31 mouse cellular contexts compared by ENCODE assay signal in the genomic region with DNA sequence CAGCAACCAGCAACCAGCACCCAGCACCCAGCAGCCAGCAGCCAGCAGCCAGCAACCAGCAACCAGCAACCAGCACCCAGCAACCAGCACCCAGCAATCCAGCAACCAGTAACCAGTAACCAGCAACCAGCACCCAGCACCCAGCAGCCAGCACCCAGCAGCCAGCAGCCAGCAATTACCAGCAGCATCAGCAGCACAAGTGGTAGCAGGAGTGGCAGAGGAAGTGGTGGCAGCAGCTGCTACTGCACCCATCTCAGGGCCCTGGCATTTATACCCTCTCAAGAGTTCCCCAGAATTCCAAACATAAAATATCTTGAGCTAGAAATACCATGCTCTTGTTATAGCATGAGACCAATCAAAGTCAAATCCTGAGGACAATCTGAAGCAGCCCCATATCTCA.
DNase-seq lines count a peak whose midpoint lies in the region; ATAC-seq and TF ChIP-seq lines count a peak whose summit lies in the region.
"Had no signal": no experiment of that assay in that cellular context is flagged by ENCODE, and none has a peak within 500 bp of the region (broad histone marks: within the 10 kb centered on the region; RNA-seq: fewer than 3 reads in every experiment).

No protein-coding gene starts in this region.

- ATAC-seq in intestine, embryonic 14.5 days (replicated peaks; ENCODE audit: low FRiP score, low TSS enrichment, low read depth) = no peak
- no peak for ATAC-seq in intestine, postnatal 0 days
- ATAC-seq in granulocyte monocyte progenitor cell, adult 5-6 weeks (replicated peaks; ENCODE audit: poor library complexity, severe bottlenecking) = peak; percentile 33; the same call in 1 of the 2 replicates
- no peak for ATAC-seq in hindbrain, embryonic 12.5 days (ENCODE audit: low FRiP score)
- no peak for ATAC-seq in hindbrain, embryonic 14.5 days (ENCODE audit: low FRiP score)
- ATAC-seq: activated CD4-positive, CD25-positive, alpha-beta regulatory T cell, adult 4 months; forebrain, postnatal 0 days; inflammation-experienced regulatory T-cells, adult 6 months; lung, postnatal 0 days; midbrain, embryonic 16.5 days had no signal

- H3K4me3 ChIP-seq in intestine, embryonic 14.5 days (ENCODE audit: low read depth, low read length) = no peak overlapping the region
- no peak overlapping the region for H3K4me3 ChIP-seq in intestine, postnatal 0 days (ENCODE audit: low read depth, low read length)
- H3K4me3 ChIP-seq in C2C12 (ENCODE audit: insufficient read depth, poor library complexity, severe bottlenecking) (no peak overlapping the region), myocyte (no peak overlapping the region)
- no peak overlapping the region for H3K4me3 ChIP-seq in hindbrain, embryonic 12.5 days
- no peak overlapping the region for H3K4me3 ChIP-seq in hindbrain, embryonic 14.5 days (replicated peaks; ENCODE audit: low read length)
- H3K4me3 ChIP-seq: embryonic facial prominence, embryonic 10.5 days; embryonic facial prominence, embryonic 15.5 days; forebrain, embryonic 12.5 days; heart, embryonic 10.5 days; heart, embryonic 15.5 days; hindbrain, embryonic 13.5 days; layer of hippocampus, adult 2 months; limb, embryonic 15.5 days; liver, embryonic 13.5 days; neural tube, embryonic 13.5 days had no signal

- no peak for TF ChIP-seq CTCF in intestine, postnatal 0 days (IDR thresholded peaks at IDR 0.05; ENCODE audit: low read depth)
- no peak for TF ChIP-seq CTCF in C2C12 (IDR thresholded peaks at IDR 0.05; ENCODE audit: control insufficient read depth, insufficient read depth, insufficient read length)

- H3K36me3 ChIP-seq in intestine, embryonic 14.5 days (ENCODE audit: control insufficient read depth, insufficient read depth, low read length) = no peaks in the 10 kb centered on the region
- no peaks in the 10 kb centered on the region for H3K36me3 ChIP-seq in intestine, postnatal 0 days (ENCODE audit: control insufficient read depth, insufficient read depth)
- no peaks in the 10 kb centered on the region for H3K36me3 ChIP-seq in C2C12 (ENCODE audit: control insufficient read depth, insufficient read depth)
- H3K36me3 ChIP-seq in myocyte (ENCODE audit: control insufficient read depth, insufficient read depth) = no peaks in the 10 kb centered on the region
- no peaks in the 10 kb centered on the region for H3K36me3 ChIP-seq in hindbrain, embryonic 12.5 days
- no peaks in the 10 kb centered on the region for H3K36me3 ChIP-seq in hindbrain, embryonic 14.5 days (replicated peaks; ENCODE audit: control insufficient read depth, insufficient read depth)
- H3K36me3 ChIP-seq: embryonic facial prominence, embryonic 10.5 days; embryonic facial prominence, embryonic 15.5 days; forebrain, embryonic 12.5 days; heart, embryonic 10.5 days; heart, embryonic 15.5 days; hindbrain, embryonic 13.5 days; limb, embryonic 15.5 days; liver, embryonic 13.5 days; neural tube, embryonic 13.5 days had no signal

- H3ac ChIP-seq in C2C12 (ENCODE audit: control insufficient read depth, insufficient read length, low read depth) = no peak overlapping the region
- H3ac ChIP-seq in myocyte (ENCODE audit: control insufficient read depth, insufficient read length) = no peak overlapping the region

- no peak overlapping the region for H3K27ac ChIP-seq in intestine, embryonic 14.5 days (ENCODE audit: low read depth)
- no peak overlapping the region for H3K27ac ChIP-seq in intestine, postnatal 0 days (ENCODE audit: low read depth, low read length)
- no peak overlapping the region for H3K27ac ChIP-seq in hindbrain, embryonic 12.5 days
- no peak overlapping the region for H3K27ac ChIP-seq in hindbrain, embryonic 14.5 days
- H3K27ac ChIP-seq: embryonic facial prominence, embryonic 10.5 days; embryonic facial prominence, embryonic 15.5 days; forebrain, embryonic 12.5 days; heart, embryonic 10.5 days; heart, embryonic 15.5 days; hindbrain, embryonic 13.5 days; layer of hippocampus, adult 2 months; limb, embryonic 15.5 days; liver, embryonic 13.5 days; neural tube, embryonic 13.5 days had no signal

- H3K79me2 ChIP-seq in C2C12 (ENCODE audit: control insufficient read depth, insufficient read depth) (no peaks in the 10 kb centered on the region), myocyte (ENCODE audit: control insufficient read depth, insufficient read depth) (no peaks in the 10 kb centered on the region)

- H3K79me3 ChIP-seq in C2C12 (ENCODE audit: low read depth) = no peaks in the 10 kb centered on the region

- no peak overlapping the region for H3K4me2 ChIP-seq in intestine, embryonic 14.5 days (ENCODE audit: low read length)
- H3K4me2 ChIP-seq in intestine, postnatal 0 days (replicated peaks; ENCODE audit: low read depth) = no peak overlapping the region
- peak overlapping the region; percentile 63 for H3K4me2 ChIP-seq in myocyte (ENCODE audit: low read depth)
- H3K4me2 ChIP-seq in hindbrain, embryonic 12.5 days (replicated peaks) = no peak overlapping the region
- no peak overlapping the region for H3K4me2 ChIP-seq in hindbrain, embryonic 14.5 days (replicated peaks)
- H3K4me2 ChIP-seq: embryonic facial prominence, embryonic 15.5 days; forebrain, embryonic 12.5 days; heart, embryonic 15.5 days; hindbrain, embryonic 13.5 days; limb, embryonic 15.5 days; liver, embryonic 13.5 days; midbrain, embryonic 11.5 days; neural tube, embryonic 13.5 days had no signal

- no peaks in the 10 kb centered on the region for H3K9me3 ChIP-seq in intestine, embryonic 14.5 days (ENCODE audit: control insufficient read depth, low read length)
- H3K9me3 ChIP-seq in intestine, postnatal 0 days (ENCODE audit: control insufficient read depth) = no peaks in the 10 kb centered on the region
- H3K9me3 ChIP-seq in hindbrain, embryonic 12.5 days (replicated peaks) = no peaks in the 10 kb centered on the region
- H3K9me3 ChIP-seq in hindbrain, embryonic 14.5 days (ENCODE audit: control insufficient read depth, low read length) = no peaks in the 10 kb centered on the region
- H3K9me3 ChIP-seq: embryonic facial prominence, embryonic 10.5 days; embryonic facial prominence, embryonic 15.5 days; forebrain, embryonic 12.5 days; heart, embryonic 10.5 days; heart, embryonic 15.5 days; hindbrain, embryonic 13.5 days; limb, embryonic 15.5 days; liver, embryonic 13.5 days; neural tube, embryonic 13.5 days had no signal

- peak; percentile 20 for TF ChIP-seq POLR2A in myocyte (IDR thresholded peaks at IDR 0.05; ENCODE audit: insufficient read length, low read depth)

- peak; percentile 15 for DNase-seq in intestine, embryonic 14.5 days (ENCODE audit: low spot score)
- DNase-seq in embryo, embryonic 10 days (ENCODE audit: low spot score) = no peak
- DNase-seq in hindbrain, embryonic 14.5 days (ENCODE audit: low spot score) = no peak
- DNase-seq: cerebellum, adult 18-20 months; cerebellum, postnatal 10 days; forebrain, postnatal 0 days; gastrocnemius, postnatal 10 days; kidney, adult 2 months; kidney, postnatal 36 days; left cerebral cortex, postnatal 4 days; liver, embryonic 13.5 days; lung, adult 18-20 months had no signal

- H3K27me3 ChIP-seq in intestine, embryonic 14.5 days (replicated peaks; ENCODE audit: control insufficient read depth, insufficient read depth, low read length) = no peaks in the 10 kb centered on the region
- H3K27me3 ChIP-seq in intestine, postnatal 0 days (replicated peaks; ENCODE audit: control insufficient read depth, insufficient read depth, low read length) = no peaks in the 10 kb centered on the region
- H3K27me3 ChIP-seq in C2C12 (ENCODE audit: control insufficient read depth, insufficient read depth, insufficient read length) (no peaks in the 10 kb centered on the region), myocyte (ENCODE audit: control insufficient read depth, insufficient read depth, insufficient read length) (no peaks in the 10 kb centered on the region)
- H3K27me3 ChIP-seq in hindbrain, embryonic 12.5 days = no peaks in the 10 kb centered on the region
- H3K27me3 ChIP-seq in hindbrain, embryonic 14.5 days (ENCODE audit: control insufficient read depth, insufficient read depth, low read length) = no peaks in the 10 kb centered on the region
- H3K27me3 ChIP-seq: embryonic facial prominence, embryonic 15.5 days; forebrain, embryonic 12.5 days; heart, embryonic 15.5 days; hindbrain, embryonic 13.5 days; limb, embryonic 15.5 days; liver, embryonic 13.5 days; neural tube, embryonic 13.5 days had no signal

- H3K9ac ChIP-seq in intestine, embryonic 14.5 days (ENCODE audit: low read length) = no peak overlapping the region
- H3K9ac ChIP-seq in intestine, postnatal 0 days (ENCODE audit: low read depth, low read length) = no peak overlapping the region
- H3K9ac ChIP-seq in hindbrain, embryonic 12.5 days = no peak overlapping the region
- H3K9ac ChIP-seq in hindbrain, embryonic 14.5 days = no peak overlapping the region
- H3K9ac ChIP-seq: embryonic facial prominence, embryonic 15.5 days; forebrain, embryonic 12.5 days; forebrain, postnatal 0 days; heart, embryonic 15.5 days; hindbrain, embryonic 13.5 days; limb, embryonic 15.5 days; liver, embryonic 13.5 days; neural tube, embryonic 13.5 days had no signal

- H3K4me1 ChIP-seq in intestine, embryonic 14.5 days (replicated peaks; ENCODE audit: control insufficient read depth, insufficient read depth, low read length) = no peaks in the 10 kb centered on the region; the same call in 1 of the 2 replicates
- 0 out of 2 replicates have a peak, but pooled peaks cover 3% of the 10 kb centered on the region for H3K4me1 ChIP-seq in intestine, postnatal 0 days (replicated peaks; ENCODE audit: control insufficient read depth, insufficient read depth, low read length)
- H3K4me1 ChIP-seq in hindbrain, embryonic 12.5 days = no peaks in the 10 kb centered on the region
- H3K4me1 ChIP-seq in hindbrain, embryonic 14.5 days (replicated peaks; ENCODE audit: control insufficient read depth, insufficient read depth, low read length) = no peaks in the 10 kb centered on the region
- H3K4me1 ChIP-seq: embryonic facial prominence, embryonic 10.5 days; embryonic facial prominence, embryonic 15.5 days; forebrain, embryonic 12.5 days; heart, embryonic 10.5 days; heart, embryonic 15.5 days; hindbrain, embryonic 13.5 days; limb, embryonic 15.5 days; liver, embryonic 13.5 days; neural tube, embryonic 13.5 days had no signal

TF ChIP-seq in C2C12, 6 proteins besides CTCF, POLR2A, EP300 and RAD21:
- TF ChIP-seq MYOD1 (IDR thresholded peaks at IDR 0.05; ENCODE audit: control insufficient read depth, insufficient read length, low read depth) (peak; percentile 75), USF1 (IDR thresholded peaks at IDR 0.05; ENCODE audit: low read depth) (no peak)

TF ChIP-seq in myocyte, 11 proteins besides CTCF, POLR2A, EP300 and RAD21 (continues in another document):
- no peak for TF ChIP-seq SRF (IDR thresholded peaks at IDR 0.05; ENCODE audit: control insufficient read depth, insufficient read length, low read depth)
- peak; percentile 69 to 91 (median 76) for TF ChIP-seq MYOG (IDR thresholded peaks at IDR 0.05; ENCODE audit: control insufficient read depth in 1 of 3, insufficient read depth in 1 of 3, insufficient read length in 2 of 3, low read depth in 2 of 3)
- TF ChIP-seq CEBPB (IDR thresholded peaks at IDR 0.05; ENCODE audit: insufficient read depth, poor library complexity, severe bottlenecking) = no peak
- no peak for TF ChIP-seq REST (IDR thresholded peaks at IDR 0.05; ENCODE audit: insufficient read depth, insufficient read length)
- TF ChIP-seq POLR2AphosphoS2 (IDR thresholded peaks at IDR 0.05; ENCODE audit: insufficient read length, low read depth) = no peak
- TF ChIP-seq TCF12 (IDR thresholded peaks at IDR 0.05; ENCODE audit: insufficient read depth, poor library complexity, severe bottlenecking) = no peak
